Mouse (Mus musculus) activated CD4-positive, CD25-positive, alpha-beta regulatory T cell (primary cell): ENCODE measurements around the gene Ano4. TPM values are rescaled to one million over a fixed set of nuclear protein-coding genes. Genes with fewer than 3 reads are reported as not detected.

Source experiments
- polyA plus RNA-seq, 2 experiments: library from polyadenylated mRNA; unstranded; fragments of 100-300 nt; shearing (Covaris generic); gene quantifications; one replicate each; pipeline ENCODE4 v1.2.1; 2017

Ano4 gene
- under 1 TPM in 1 of 2 experiments, not detected in 1; 0.31 TPM for polyA plus RNA-seq

DNA sequence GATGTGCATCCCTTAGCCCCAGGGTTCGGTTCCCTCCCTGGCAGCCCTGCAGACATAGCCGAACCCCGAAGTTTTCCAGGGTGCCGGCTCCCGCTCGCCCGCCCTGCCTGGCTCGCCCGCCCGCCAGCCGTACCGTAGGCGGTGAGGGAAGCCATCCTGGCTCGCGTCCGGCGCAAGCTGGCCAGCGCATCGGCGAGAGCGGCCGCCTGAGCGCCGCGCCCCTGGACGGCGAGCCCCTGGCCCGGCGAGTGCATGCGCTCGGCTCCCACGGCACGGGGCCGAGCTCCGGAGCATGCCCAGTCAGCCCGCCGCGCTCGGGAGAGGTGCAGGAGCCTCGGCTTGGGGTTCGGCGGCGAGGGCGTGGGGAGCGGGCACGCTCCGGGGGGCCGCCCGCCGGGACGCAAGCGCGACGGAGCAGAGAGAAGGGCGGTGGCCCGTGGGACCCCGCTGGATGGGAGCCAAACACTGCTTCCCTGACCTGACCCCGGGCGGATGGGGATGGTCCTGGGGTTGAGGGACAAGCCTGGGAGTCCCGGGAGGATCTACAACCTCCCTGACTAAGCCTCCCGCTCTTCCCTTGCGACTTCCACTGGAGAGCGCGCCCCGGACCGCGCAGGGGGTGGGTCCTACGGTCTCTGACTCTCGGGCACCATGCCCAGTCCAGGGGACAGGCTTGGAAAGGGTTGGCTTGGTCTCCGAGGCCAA lies at the start of gene Ano4:
Gene Ano4 (minus strand): TSS at position 272 of the 705 bp plus-strand sequence.

Other genes with a start within 250 kb of the Ano4 start
- gene Gas2l3, start 99.2 kb upstream of the Ano4 start, polyA plus RNA-seq: under 1 TPM; 0.07 to 0.93 TPM
- gene Nr1h4, start 188.8 kb upstream of the Ano4 start, polyA plus RNA-seq: not detected